Mouse (Mus musculus) gonadal fat pad, adult 2 months (tissue): ENCODE measurements around the gene Ptpa. TPM values are rescaled to one million over a fixed set of nuclear protein-coding genes. Genes with fewer than 3 reads are reported as not detected.

Source experiments
- DNase-seq: peaks from one replicate; pipeline ENCODE4 v3.0.0-alpha.2; 2012; ENCODE audit warnings: low read depth
- polyA plus RNA-seq: library from polyadenylated mRNA; depleted of rRNA; stranded (reverse); fragments of >200 nt; gene quantifications from 2 replicates; pipeline ENCODE4 v1.2.3, GENCODE M21; 2012; rRNA removed

Gene Ptpa
- polyA plus RNA-seq, result 176 and 210 TPM in 2 replicates

DNA sequence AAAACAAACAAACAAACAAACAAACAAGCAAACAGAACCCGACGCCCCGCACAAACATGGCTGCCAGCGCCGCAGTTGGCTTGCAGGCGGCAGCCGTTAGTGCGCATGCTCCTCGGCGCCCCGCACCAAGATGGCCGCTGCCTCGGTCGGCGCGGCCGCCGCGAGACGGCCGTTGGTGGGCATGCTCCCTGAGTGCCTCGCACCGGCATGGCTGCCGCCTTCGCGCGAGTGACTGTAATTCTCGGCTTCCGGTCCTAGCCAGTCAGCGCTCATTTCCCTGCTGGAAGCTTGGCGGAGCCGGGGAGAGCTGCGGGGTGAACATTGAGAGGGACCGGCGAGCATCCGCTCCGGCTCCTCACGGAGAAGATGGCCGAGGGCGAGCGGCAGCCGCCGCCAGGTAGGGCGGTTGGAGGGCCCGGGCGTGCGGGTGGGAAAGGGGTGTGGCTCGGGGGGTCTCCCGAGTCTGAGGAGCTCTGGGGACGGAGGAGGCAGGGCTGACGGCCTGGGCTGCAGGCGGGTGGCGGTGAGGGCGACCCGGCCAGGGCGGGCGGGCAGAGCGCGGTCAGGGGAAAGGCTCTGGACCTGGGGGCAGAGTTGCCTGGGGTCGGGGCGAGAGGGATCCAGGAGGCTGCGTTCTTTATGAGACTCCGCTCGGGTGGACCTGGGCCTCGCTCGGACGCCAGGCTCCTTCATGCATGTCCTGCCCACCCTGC, at the start of gene Ptpa:
TSS of gene Ptpa (plus strand) at position 104 of the 713 bp plus-strand sequence.
- no peak for DNase-seq

DNA sequence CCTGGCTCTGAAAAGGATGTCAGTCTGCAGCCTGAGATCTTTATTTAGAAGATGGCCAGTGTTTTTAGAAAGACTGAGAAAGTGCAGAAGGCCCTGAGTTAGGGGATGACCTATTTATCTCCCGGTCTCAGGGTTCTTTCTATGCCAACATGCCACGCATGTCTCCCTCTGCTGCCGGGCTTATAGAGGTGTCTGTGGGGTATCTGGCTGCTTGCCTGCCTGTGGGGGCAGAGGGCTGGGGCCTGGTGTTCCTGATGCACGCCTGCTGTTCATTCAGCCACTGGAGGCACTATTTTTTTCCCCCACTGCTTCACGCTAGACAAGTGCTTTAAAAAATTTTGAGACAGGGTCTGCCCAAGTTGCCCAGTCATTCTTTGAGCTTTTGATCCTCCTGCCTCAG, 49.6 kb upstream of the Ptpa start:
- no peak for DNase-seq

DNA sequence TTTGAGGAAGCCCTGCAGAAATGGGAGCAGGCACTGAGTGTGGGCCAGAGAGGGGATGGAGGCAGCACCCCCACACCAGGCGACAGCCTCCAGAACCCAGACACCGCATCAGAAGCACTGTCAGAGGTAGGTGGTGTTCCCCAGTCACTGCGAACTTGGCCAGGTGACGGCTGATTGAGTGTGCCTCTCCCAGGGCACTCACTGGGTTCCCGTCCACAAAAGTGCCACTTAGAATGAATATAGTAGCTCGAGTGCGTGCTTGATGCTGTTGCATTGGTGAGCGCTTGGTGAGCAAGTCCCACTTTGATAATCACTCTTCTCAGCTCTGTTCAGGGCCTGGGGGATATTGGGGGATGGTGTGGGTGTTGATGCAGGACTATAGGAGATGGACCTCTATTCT, 44.3 kb upstream of the Ptpa start:
- no peak for DNase-seq

DNA sequence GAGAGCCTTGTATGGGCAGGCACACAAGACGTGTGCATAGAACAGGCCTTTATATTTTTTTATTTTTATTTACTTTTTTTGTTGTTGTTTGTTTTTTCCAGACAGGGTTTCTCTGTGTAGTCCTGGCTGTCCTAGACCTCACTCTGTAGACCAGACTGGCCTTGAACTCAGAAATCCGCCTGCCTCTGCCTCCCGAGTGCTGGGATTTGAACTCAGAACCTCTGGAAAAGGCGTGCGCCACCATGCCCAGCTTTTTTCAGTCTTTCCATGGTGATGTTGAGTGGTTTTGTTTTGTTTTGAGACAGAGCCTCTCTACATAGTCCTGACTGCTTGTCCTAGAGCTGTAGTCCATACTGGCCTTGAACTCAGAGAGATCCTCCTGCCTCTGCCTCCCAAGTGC, 43.1 kb upstream of the Ptpa start:
- no peak for DNase-seq

DNA sequence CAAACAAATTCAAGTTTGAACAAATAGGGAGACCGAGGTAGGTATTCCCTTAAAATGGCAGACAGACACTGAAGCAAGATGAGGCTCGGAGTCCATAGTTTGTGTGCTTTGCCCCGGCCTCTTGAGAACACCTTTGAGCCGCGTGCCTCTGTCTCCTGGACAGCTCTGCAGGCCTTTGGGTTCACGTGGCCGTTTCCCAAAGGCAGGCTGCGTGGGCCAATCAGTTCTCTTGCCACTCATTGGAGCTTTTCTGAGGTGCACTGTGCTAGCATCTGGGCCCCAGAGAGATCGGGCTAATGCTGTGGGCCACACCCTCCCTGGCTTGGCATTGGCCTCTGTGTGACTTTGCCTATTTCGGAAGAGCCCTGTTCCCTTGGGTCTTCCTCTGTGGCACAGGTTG, 39.9 kb upstream of the Ptpa start:
- no peak for DNase-seq

DNA sequence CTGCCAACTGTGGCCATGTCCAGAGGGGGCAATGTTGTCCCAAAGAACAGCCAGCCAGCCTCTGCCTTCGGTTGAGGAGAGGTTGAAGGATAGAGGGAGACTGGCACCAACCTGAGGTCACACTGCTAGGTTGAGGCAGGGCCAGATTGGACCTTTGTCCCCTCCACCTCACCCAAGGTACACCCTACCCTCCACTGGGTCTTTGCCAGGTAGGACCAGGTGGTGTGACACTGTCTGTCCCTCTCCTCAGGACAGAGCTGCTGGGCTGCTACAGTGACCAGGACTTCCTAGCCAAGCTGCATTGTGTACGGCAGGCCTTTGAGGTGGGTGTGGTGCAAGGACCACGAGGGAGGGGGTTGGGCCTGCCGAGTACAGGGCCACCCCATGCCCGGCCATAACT, 38.1 kb upstream of the Ptpa start:
- DNase-seq, result no peak

DNA sequence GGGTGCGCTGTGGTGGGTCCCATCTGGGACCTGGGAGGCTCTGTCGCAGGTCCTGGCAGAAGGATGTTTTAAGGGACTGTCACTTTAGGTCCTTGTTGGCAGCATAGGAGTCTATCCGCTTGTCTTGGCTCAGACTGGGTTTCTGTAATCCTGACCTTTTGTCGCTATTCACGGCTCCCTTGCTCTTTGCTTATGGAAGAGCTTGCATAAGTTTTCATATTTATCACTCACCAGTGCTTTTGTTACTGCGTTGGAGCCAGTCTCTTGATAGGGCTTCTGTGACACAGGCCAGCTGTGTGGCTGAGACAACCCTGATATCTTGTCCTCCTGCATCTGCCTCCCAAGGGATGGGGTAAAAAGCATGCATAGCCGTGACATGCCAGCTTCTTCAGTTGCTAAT, 36.5 kb upstream of the Ptpa start:
- no peak for DNase-seq

DNA sequence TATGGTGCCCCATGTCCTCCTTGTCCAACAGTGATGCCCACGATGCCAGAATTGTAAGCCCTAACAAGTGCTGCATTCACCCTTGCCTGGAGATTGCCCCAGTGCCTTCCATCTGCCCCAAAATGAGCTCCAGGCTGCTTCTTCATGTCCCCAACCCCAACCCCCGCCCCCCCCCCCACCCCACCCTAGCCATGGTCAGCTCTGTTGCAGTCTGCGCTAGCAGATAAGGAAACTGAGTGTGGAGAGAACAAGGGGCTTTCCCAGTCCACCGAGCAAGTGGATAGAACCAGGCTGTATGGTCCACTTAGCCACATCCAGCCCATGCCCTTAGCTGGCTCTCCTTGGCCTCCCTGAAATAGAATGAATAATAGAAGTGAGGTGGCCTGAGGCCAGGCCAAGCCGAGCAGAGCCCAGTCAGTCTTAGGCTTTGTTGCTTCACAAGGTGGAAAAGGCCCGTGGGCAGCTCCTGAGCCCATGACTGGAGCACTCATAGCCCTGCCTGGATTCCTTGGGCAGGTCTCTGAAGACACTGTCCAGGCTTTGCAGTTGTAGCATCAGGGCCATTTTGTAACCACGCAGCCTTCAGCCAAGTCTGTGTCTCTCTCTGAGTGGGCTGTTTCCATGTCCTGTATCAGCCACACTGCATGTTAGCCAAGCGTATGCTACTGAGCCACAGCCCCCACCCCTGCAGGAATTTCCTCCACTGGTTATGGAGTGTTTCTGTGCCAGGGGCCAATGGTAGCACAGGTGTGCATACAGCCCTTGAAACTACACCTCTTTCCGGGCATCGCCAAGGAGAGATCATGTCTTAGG, 35.1 kb upstream of the Ptpa start:
- no peak for DNase-seq

DNA sequence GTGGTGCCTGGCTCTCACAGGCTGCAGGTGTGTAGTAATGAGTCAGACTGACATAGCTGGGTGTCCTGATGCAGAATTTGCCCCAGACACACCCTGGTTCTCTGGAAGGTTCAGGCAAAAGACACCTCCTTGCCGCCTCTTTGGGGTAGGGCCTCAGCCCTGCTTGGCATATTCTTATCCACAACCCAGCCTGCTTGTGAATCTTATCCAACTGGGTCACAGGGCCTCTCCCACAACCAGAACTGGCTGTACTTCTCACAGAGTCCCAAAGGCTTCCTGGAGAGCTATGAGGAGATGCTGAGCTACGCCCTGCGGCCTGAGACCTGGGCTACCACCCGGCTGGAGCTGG, 34.5 kb upstream of the Ptpa start:
- DNase-seq, result no peak

DNA sequence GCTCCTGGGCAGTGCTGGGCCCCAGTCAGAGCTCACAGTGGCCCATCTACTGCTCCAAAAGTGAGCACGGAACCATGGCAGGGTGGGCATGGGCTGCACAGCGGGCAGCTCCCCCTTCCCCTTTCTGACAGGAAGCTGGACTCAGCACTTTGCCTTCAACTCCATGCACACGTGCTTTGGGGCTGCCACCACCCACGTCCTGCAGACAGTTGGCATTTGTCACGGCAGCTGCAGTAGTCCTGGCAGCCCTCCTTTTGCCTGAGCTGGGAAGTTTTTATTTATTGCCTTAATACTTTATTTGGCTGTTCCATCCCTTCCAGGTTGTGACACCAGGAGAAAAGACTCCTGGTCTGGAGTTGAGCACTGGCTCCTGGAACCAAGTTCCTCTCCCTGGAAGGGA, 31.0 kb upstream of the Ptpa start:
- DNase-seq, result no peak

DNA sequence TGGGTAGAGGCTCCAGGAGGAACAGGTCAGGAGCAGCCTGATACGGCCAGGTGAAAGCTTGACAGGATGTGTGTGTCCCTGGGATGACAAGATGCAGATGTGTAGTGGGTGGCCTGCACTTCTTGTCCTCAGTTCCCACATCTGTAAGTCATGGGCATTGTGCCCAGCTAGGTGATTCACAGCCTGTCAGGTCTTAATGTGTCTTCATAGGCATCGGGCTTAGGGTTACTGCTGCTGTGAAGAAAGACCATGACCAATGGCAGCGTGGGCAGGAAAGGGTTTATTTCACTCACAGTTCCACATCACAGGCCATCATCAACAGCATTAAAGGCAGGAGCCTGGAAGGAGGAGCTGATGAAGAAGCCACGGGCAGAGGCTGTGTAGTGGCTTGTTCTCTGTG, 30.2 kb upstream of the Ptpa start:
- no peak for DNase-seq

DNA sequence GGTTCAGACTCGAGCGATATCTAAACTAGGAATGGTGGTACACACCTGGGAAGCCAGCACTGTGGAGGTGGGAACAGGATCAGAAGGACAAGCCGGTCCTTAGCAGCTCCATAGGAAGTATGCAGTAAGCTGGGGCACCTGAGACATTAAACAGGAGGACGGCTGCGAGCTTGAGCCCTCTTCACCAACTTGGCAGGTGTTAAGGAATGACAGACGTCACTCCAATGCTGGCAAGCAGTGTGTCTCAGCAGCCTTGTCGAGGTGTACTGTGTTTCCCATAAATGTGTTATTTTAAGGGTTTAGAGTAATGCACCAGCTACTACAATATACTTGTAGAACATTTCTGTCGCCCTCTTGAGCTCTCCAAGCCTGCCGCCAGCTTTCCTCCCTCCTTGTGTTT, 28.9 kb upstream of the Ptpa start:
- no peak for DNase-seq

DNA sequence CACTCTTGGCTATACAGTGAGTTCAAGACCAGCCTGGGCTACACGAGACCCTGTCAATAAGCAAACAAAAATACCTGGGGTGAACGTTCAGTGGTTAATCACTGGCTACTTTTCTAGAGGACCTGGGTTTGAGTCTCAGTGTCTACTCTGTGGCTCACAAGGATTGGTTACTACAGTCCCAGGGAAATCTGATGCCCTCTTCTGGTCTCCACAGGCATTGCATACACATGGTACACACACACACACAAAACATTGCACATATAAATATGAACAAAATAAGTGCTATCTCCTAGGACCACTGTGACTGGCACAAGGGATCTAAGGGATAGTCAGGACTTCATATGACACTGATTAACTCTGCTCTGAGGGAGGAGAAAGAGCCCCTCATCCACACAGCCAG, 26.8 kb upstream of the Ptpa start:
- no peak for DNase-seq

DNA sequence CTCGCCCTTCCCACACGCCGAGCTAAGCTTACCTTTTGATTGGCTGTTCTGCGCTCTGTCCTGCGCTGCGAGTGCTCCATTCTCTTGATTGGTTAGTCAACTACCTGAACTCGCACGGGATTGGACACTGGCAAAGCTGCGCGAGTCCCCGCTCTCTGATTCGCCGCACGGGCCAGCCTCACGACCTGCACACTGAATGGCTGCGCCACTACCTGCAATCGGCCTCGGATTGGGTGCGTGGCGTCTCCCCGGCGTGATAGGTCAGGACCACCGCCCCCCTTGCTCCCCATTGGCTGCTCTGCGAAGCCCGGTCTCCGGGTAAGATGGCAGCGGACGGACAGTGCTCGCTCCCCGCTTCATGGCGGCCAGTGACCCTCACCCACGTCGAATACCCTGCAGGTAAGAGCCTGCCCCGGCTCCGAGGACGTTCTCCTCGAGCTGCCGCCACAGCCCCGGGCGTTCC, 23.7 kb upstream of the Ptpa start, which contains the start of gene Dolpp1:
TSS of gene Dolpp1 (plus strand) at position 141 of the 463 bp plus-strand sequence.
- no peak for DNase-seq

DNA sequence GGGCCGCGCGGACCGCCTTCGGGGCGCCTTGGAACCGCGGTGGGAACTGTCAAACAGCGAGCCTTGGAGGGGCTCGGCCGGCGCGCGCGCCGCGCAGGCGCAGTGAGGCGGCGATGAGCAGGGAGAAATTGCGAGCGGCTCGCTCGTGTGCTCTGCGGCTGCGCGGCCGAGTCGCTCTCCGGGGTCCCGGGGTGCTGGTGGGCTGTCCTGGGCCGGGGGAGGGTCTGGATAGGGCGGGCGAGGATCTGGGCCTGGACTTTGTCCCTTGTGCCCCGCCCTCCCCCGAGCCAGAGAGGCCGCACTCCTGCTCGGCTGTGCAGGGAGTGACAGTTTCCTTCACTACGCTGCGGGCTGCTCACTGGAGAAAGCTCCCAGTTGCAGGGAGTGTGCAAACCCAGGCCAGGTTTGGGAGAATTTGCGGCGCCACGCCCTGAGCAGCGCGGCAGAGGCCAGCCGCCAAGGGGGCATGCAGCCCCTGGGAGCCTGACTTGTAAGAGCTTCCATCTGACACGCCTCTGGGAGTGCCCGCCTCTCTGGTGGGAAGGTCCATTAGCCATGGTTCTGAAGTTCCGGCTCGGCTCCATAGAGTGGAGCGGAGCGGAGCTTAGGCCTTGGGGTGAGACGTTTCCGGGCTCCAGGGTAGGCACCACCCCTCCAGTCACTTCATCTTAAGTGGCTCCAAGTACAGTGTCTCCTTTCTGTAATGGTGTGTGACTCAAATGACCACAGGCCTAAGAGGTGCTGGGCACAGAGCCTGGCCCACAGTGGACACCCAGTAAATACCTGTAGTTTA, 23.1 kb upstream of the Ptpa start:
- no peak for DNase-seq

DNA sequence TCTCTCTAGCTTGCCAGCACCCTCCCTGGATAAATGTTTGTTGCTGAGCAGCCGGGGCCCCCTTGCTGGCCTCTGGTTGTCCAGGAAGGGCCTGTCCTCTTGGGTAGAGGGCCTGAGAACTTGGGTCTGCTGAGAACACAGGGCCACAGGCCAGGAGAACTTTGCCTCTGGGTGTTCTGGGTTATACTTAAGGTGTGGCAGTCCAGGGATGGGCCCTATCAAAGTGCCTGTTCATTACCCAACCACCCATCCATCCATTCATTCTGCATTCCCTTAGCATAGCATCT, 22.5 kb upstream of the Ptpa start:
- no peak for DNase-seq

DNA sequence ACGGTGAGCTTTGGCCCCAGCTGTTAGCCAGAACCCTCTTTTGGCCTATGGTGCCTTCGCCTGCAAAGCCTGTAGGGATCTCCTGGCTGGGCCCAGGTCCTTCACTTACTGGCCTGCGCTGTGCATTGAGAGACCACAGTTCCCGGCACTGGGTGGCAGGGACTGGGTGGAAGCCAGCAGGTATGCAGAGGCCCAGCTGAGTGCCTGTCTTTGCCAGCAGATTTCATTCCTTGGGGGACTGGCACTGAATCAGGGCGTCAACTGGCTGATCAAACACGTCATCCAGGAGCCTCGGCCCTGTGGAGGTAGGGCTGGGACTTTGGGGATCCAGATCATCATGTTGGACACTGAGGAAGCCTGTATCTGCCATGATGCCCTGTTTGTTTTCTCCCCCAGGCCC, 20.1 kb upstream of the Ptpa start:
- no peak for DNase-seq

DNA sequence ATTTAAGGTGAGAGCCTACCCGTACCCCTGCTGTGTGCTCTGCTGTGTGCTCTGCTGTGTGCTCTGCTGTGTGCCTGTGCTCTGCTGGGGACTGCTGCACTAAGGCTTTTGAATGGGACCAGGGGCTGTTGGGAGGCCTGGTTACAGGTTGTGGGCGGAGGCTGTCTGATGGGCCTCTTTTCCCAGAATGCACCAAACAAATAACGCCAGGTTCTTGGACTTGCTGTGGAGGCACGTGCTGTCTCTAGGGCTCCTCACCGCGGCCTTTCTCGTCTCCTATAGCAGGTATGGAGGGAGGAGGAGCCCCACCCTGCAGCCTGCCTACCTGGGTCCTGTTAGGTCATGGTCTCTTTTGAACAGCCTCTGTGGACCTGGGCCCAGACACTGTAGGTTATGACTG, 19.6 kb upstream of the Ptpa start:
- DNase-seq, result no peak

DNA sequence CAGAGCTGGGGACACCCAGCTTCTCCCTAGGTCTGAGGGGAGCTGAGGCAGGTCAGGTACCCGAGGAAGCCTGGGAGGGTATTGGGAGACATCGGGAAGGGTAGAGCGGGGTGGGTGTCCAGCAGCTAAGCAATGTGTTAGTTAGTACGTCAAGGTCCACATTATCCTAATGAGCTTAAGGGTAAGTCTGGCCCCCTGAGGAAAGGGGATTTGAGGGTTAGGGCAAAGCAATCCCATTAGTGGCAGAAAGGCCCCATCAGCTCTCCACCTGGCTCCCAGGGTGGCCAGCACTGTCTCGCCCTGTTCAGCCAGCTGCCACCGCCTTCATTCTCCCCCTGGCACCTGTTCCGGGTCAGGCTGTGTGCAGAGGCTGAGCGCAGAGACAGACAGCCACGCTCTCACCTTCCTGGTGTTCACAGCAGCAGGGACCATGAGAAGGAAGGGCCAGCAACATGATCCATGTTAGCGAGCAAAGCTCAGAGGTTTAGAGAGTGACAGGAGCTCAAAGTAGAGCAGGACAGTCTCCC, 17.8 kb upstream of the Ptpa start:
- DNase-seq, result no peak

DNA sequence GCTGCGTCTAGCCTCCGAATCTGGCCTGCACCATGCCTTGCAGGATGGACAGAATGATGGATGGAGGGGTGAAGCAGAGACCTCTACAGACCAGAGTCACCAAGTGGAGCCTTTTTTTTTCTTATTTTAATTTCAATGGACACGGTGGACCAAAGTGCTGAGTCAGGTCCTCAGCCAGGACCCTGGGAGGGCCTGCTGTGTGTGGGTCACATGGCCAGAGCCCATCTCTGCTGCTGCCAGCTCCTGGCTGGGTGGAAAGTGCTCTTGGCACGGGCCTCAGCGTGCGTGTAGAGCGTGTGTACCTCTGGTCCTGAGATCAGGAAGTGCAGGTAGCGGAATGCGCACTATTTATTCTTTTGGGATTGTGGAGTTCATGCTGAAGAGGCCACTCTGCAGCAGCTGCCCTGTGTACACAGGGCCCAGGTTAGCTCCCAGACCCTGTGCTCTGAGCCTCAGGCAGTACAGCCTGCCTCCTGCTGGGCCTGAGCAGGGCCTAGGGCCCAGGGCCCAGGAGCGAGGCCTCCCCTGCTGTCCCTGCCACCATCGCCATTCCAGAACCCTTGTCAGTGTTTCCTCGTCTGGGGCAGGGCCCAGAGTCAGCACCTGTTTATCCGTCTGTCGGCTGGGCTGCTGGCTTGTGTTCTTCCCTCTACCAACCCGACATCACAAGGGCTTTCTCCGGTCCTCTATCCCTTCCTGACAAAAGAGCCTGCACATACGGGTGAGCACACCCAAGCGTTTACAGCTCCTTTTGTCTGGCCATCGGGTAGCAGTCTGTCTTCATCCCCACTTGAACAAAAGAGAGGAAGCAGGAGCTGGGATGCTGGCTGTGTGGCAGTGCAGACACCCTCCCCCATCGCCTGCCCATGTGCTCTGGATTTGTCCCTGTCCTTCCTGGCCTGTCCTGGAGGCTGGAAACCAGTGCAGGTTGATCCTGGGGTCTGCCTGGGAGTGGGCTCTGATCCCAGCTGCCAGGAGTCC, 16.4 kb upstream of the Ptpa start:
- no peak for DNase-seq

DNA sequence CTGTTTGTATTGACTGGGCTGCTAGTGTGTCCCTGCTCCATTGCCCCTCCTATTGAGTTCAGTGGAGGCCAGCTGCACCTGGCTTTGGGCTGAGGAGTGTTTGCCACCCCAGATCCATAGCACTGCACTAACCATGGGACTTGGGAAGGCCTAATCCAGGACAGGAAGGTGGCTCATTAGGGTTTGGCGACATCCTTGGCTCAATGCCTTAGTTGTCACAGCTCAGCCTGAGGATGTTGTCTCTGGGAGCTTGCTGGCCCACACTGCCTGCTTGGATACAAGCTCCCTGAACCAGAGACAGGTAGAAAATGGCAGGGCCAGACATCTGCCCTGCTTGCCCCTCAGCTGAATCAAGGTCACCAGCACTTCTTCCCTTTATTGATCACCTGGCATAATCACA, 14.3 kb upstream of the Ptpa start:
- no peak for DNase-seq
